Mouse (Mus musculus): ENCODE results near the gene Nav1.
A peak's percentile ranks its signal among the peaks of the same experiment; 100 is the strongest.

DNA sequence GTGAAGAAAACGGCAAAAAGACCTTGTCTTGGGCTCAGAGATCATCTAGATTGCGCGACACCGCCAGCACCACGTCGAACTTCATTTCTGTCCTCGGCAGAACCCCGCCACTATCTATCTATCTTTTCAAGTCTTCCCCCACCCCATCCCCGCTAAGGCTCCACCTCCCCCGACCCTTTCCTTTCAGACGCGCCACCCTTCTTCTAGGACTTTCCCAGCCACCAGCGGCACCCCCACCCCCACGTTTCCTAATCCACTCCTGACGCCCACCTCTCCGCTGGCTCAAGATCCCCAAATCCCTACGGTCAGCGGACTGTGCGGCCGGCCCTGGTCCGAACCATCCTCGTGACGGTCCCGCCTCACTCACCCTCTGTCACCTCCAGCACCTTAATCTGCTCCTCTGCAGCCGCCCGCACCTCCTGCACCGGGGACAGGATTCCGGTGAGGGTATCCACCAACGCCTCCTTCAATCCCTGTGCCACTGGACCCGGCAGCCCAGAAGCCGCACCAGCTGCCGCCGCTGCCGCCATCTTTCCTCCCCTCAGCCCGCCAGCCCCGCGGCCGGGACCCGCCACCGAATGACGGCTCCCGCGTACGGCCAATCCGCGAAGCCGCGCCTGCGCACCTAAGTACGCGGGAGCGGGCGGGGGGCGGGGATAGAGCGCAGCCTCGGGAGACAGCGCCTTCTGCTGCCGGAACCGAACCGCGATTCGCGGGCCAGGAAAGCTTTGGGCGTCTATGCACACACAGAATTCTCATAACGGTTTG, 177.0 kb downstream of the Nav1 start, which contains the start of gene Ipo9:
- TF ChIP-seq POLR2A (IDR thresholded peaks at IDR 0.05; ENCODE audit: borderline replicate concordance, insufficient read depth, low read length) (peak; percentile 80), CTCF (IDR thresholded peaks at IDR 0.05; ENCODE audit: borderline replicate concordance, insufficient read depth, low read depth, low read length) (peak; percentile 47; the same call in 1 of the 2 replicates)
